Mouse (Mus musculus) neural tube, embryonic 14.5 days (tissue): Measurements from ENCODE around the gene Ebf1. TPM values are rescaled to one million over a fixed set of nuclear protein-coding genes. Genes with fewer than 3 reads are reported as not detected.

ENCODE experiments used
- ATAC-seq: fragments of 200-750 bp; cut with Nextera tagmentation; 2 replicates; pipeline ENCODE4 v1.8.0; 2017; ENCODE audit warnings: low read depth, mild to moderate bottlenecking, moderate TSS enrichment, moderate library complexity
- H3K27ac ChIP-seq: fragments of 300-500 bp; sonication (generic); 2 replicates; pipeline ENCODE4 v1.5.1; 2014; ENCODE audit warnings: low read depth, mild to moderate bottlenecking, control low read depth, low read length, moderate library complexity, mixed read lengths
- H3K27me3 ChIP-seq: fragments of 300-500 bp; sonication (generic); 2 replicates; pipeline ENCODE4 v1.6.1; 2014; ENCODE audit warnings: low read length; ENCODE audit not compliant: control insufficient read depth, insufficient read depth
- H3K36me3 ChIP-seq: fragments of 300-500 bp; sonication (generic); 2 replicates; pipeline ENCODE4 v1.6.1; 2014; ENCODE audit warnings: low read length, mixed read lengths; ENCODE audit not compliant: control insufficient read depth, insufficient read depth
- H3K4me1 ChIP-seq: fragments of 300-500 bp; sonication (generic); 2 replicates; pipeline ENCODE4 v1.6.1; 2014; ENCODE audit warnings: low read length; ENCODE audit not compliant: control insufficient read depth, insufficient read depth
- H3K4me2 ChIP-seq: fragments of 300-500 bp; sonication (generic); 2 replicates; pipeline ENCODE4 v1.6.1; 2014; ENCODE audit warnings: mild to moderate bottlenecking, low read depth, low read length, control low read depth
- H3K4me3 ChIP-seq: fragments of 300-500 bp; sonication (generic); 2 replicates; pipeline ENCODE4 v1.5.1; 2014; ENCODE audit warnings: low read depth, low read length, control low read depth, mixed read lengths
- H3K9ac ChIP-seq: fragments of 300-500 bp; sonication (generic); replicated peaks from 2 replicates; pipeline ENCODE4 v1.6.1; 2014; ENCODE audit warnings: low read depth, mild to moderate bottlenecking, control low read depth, low read length, mixed read lengths
- H3K9me3 ChIP-seq: fragments of 300-500 bp; sonication (generic); 2 replicates; pipeline ENCODE4 v1.6.1; 2016; ENCODE audit warnings: low read length; ENCODE audit not compliant: control insufficient read depth
- WGBS: fragments of 180-500 bp; shearing (Covaris S2); extraction: QIAGEN DNeasy Blood & Tissue Kit; methylation state at CpG from one replicate; pipeline ENCODE4 v1.1.7; 2014; 5-methylcytosine and 5-hydroxymethylcytosine counted together
- polyA plus RNA-seq: library from polyadenylated mRNA; unstranded; fragments of >200 nt; fragmentation: Nextera tagmentation; extraction: Ambion mirVana; gene quantifications from 2 replicates; pipeline ENCODE4 v1.2.1, GENCODE M21; 2014

Ebf1 gene
- polyA plus RNA-seq, 1 experiment from 2014 or later: 226 TPM

- 57% methylated on average over 12 of the region's 12 CpGs for WGBS
- H3K4me1 ChIP-seq: peaks cover 25% of the 10 kb centered on the region
- H3K9ac ChIP-seq: no peak overlapping the region
- no peak overlapping the region for H3K4me2 ChIP-seq
- H3K9me3 ChIP-seq: no peaks in the 10 kb centered on the region
- no peaks in the 10 kb centered on the region for H3K36me3 ChIP-seq
- H3K27ac ChIP-seq: 0 out of 2 replicates have a peak overlapping the region, but pooled peaks have one; percentile 11
- ATAC-seq: no peak
- H3K27me3 ChIP-seq: no peaks in the 10 kb centered on the region
- H3K4me3 ChIP-seq: no peak overlapping the region
Observed at GRCm38 (mm10) chr11:44686378-44686777, 69.3 kb downstream of the Ebf1 start.

DNA sequence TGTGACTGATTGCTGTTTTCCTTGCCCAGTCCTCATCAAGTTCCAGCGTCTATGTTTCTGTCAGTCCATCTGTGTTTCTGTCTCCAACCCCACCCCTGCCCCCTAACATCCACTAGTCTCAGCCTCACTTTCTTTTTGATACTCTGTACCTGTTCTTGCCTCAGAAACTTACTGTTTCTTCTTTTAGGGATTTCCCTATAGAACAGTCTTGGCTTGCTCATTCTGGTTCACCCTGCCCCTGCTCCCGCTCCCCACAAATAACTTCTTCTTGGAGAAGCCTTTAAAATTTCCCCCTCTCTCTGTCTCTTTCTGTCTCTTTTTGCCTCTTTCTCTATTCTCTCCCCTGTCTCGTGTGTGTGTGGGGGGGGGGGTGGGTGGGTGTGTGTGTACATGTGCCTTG, 71.4 kb downstream of the Ebf1 start:
- H3K27ac ChIP-seq: no peak overlapping the region
- no peak overlapping the region for H3K4me3 ChIP-seq
- no peak overlapping the region for H3K9ac ChIP-seq
- peaks cover 11% of the 10 kb centered on the region; the same call in 1 of the 2 replicates for H3K4me1 ChIP-seq
- H3K36me3 ChIP-seq: no peaks in the 10 kb centered on the region
- H3K4me2 ChIP-seq: no peak overlapping the region
- no peaks in the 10 kb centered on the region for H3K27me3 ChIP-seq
- 80% methylated on average over 3 of the region's 3 CpGs for WGBS
- ATAC-seq: no peak
- no peaks in the 10 kb centered on the region for H3K9me3 ChIP-seq

DNA sequence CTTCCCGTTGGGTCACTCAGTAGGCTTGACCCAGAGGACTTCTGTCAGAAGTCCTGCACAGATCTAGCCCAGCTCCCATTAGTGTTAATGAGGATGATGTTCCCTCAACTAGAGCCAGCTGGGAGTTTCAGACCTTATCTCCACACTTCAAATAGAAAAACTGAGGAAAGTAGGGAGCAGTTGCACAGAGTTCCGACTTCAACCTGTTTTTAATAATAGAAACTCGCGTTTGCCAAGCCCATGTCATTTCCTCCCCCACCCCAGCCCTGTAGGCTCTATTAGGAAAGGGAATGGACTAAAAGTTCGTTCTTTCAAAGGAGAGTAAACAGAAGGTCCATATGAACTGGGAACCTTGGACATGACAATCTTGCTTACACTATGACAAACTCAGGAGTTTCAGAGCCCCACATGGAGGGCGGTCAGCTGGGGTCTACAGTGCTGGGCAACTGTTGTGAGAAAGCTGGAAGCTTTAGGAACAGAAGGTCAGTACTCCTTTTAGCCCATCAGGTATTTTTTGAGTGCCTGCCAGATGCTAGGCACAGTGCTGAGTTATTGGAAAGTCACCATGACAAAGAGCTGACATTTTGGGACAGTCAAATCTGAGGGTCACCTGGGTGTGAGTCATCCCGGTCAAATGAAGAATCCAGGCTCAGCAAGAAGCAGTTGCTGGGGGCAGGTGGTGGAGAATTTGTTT, 72.6 kb downstream of the Ebf1 start:
- Histone ChIP-seq H3K4me2 (no peak overlapping the region), H3K9ac (no peak overlapping the region), H3K27ac (no peak overlapping the region), H3K36me3 (no peaks in the 10 kb centered on the region), H3K4me3 (no peak overlapping the region), H3K27me3 (no peaks in the 10 kb centered on the region), H3K4me1 (peaks cover 7% of the 10 kb centered on the region; the same call in 1 of the 2 replicates), H3K9me3 (no peaks in the 10 kb centered on the region)
- no peak for ATAC-seq
- 85% methylated on average over 7 of the region's 7 CpGs for WGBS

DNA sequence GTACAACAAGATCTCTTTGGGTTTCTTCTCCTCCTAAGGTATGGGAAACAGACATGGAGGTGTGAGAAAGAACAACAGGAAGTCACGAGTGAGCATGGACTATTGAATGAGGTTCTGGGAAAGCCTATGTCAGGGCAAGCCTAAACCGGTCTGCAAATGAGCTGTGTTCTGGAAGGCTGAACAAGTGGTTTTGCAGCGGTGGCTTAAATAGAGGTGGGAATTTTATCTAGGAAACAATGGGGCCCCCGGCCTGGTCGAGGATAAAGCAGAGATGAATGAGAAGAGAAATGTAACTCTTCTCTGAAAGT, 73.1 kb downstream of the Ebf1 start:
- H3K27me3 ChIP-seq: no peaks in the 10 kb centered on the region
- peaks cover 7% of the 10 kb centered on the region; the same call in 1 of the 2 replicates for H3K4me1 ChIP-seq
- no peaks in the 10 kb centered on the region for H3K36me3 ChIP-seq
- no peak overlapping the region for H3K4me2 ChIP-seq
- ATAC-seq: no peak
- WGBS: 91% methylated on average over 5 of the region's 5 CpGs
- no peak overlapping the region for H3K27ac ChIP-seq
- H3K9ac ChIP-seq: no peak overlapping the region
- no peak overlapping the region for H3K4me3 ChIP-seq
- H3K9me3 ChIP-seq: no peaks in the 10 kb centered on the region

- Histone ChIP-seq H3K4me2 (no peak overlapping the region), H3K9ac (no peak overlapping the region), H3K4me3 (no peak overlapping the region), H3K9me3 (no peaks in the 10 kb centered on the region), H3K27ac (no peak overlapping the region), H3K36me3 (no peaks in the 10 kb centered on the region), H3K4me1 (peaks cover 18% of the 10 kb centered on the region; the same call in 1 of the 2 replicates), H3K27me3 (no peaks in the 10 kb centered on the region)
- ATAC-seq: no peak
- 94% methylated on average over 9 of the region's 9 CpGs for WGBS
Observed at GRCm38 (mm10) chr11:44695416-44695815, 78.3 kb downstream of the Ebf1 start.

GRCm38 (mm10) chr11:44696539-44697201, 79.6 kb downstream of the Ebf1 start:
- WGBS: 6% methylated on average over 16 of the region's 16 CpGs
- no peaks in the 10 kb centered on the region for H3K27me3 ChIP-seq
- ATAC-seq: peak; percentile 64
- H3K9me3 ChIP-seq: no peaks in the 10 kb centered on the region
- H3K27ac ChIP-seq: peak overlapping the region; percentile 30
- peak overlapping the region; percentile 32; the same call in 1 of the 2 replicates for H3K4me2 ChIP-seq
- no peaks in the 10 kb centered on the region for H3K36me3 ChIP-seq
- peaks cover 27% of the 10 kb centered on the region for H3K4me1 ChIP-seq
- H3K4me3 ChIP-seq: no peak overlapping the region
- H3K9ac ChIP-seq: no peak overlapping the region

GRCm38 (mm10) chr11:44700181-44700580, 83.1 kb downstream of the Ebf1 start:
- H3K36me3 ChIP-seq: no peaks in the 10 kb centered on the region
- 54% methylated on average over 4 of the region's 4 CpGs for WGBS
- ATAC-seq: no peak
- no peak overlapping the region for H3K4me3 ChIP-seq
- H3K27ac ChIP-seq: no peak overlapping the region
- no peak overlapping the region for H3K9ac ChIP-seq
- H3K27me3 ChIP-seq: no peaks in the 10 kb centered on the region
- H3K4me2 ChIP-seq: no peak overlapping the region
- peaks cover 29% of the 10 kb centered on the region for H3K4me1 ChIP-seq
- no peaks in the 10 kb centered on the region for H3K9me3 ChIP-seq

DNA sequence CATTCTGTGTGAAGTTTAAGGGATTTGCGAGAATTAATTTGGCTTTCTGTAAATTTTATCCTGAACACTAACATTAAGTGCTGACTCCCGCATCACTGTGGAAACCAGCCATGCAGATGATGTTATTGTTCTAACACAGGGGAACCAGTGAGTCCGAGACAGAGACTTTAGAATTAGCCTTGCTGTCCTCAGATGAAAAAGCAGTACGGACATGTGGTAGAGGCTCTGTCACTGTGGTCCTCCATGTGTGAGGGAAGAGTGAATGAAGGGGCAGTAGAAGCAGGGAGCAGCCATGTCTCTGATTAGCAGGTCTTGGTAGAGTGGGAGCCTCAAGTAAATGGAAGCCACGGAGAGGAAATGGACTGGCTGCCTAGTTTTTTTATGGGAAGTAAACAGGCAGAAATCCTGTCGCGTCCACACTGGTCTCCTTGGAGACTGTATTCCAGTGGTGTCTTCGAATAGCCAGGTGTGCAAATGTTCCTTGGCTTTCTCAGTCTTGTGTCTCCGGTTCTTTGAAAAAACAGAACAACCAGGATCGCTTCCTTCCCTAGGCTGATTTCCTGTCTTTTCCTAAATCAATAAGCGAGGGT, 84.2 kb downstream of the Ebf1 start:
- Histone ChIP-seq H3K9me3 (no peaks in the 10 kb centered on the region), H3K4me3 (no peak overlapping the region), H3K4me2 (no peak overlapping the region), H3K36me3 (no peaks in the 10 kb centered on the region), H3K27me3 (no peaks in the 10 kb centered on the region), H3K4me1 (peaks cover 24% of the 10 kb centered on the region), H3K27ac (peak overlapping the region; percentile 60; the same call in 1 of the 2 replicates), H3K9ac (no peak overlapping the region)
- WGBS: 36% methylated on average over 11 of the region's 11 CpGs
- no peak for ATAC-seq

- ATAC-seq: no peak
- H3K27ac ChIP-seq: 0 out of 2 replicates have a peak overlapping the region, but pooled peaks have one; percentile 16
- 62% methylated on average over 1 of the region's 1 CpGs for WGBS
Observed at GRCm38 (mm10) chr11:44701864-44702263, 84.7 kb downstream of the Ebf1 start.

More at GRCm38 (mm10) chr11:44701864-44702263, 84.7 kb downstream of the Ebf1 start:
- Histone ChIP-seq H3K36me3 (no peaks in the 10 kb centered on the region), H3K4me2 (no peak overlapping the region), H3K27me3 (no peaks in the 10 kb centered on the region), H3K9me3 (no peaks in the 10 kb centered on the region), H3K9ac (no peak overlapping the region), H3K4me3 (no peak overlapping the region), H3K4me1 (peaks cover 18% of the 10 kb centered on the region)
